Mouse (Mus musculus) embryonic facial prominence, embryonic 15.5 days (tissue): ENCODE measurements around the gene Inpp4b. TPM values are rescaled to one million over a fixed set of nuclear protein-coding genes. Genes with fewer than 3 reads are reported as not detected.

Source experiments
- ATAC-seq: fragments of 200-750 bp; cut with Nextera tagmentation; 2 replicates; pipeline ENCODE4 v1.8.0; 2017; ENCODE audit warnings: low read depth, moderate TSS enrichment; ENCODE audit not compliant: insufficient number of reproducible peaks, low FRiP score, low TSS enrichment
- H3K27ac ChIP-seq: fragments of 300-500 bp; sonication (generic); replicated peaks from 2 replicates; pipeline ENCODE4 v1.5.1; 2015; ENCODE audit warnings: mild to moderate bottlenecking, inconsistent platforms
- H3K27me3 ChIP-seq: fragments of 300-500 bp; sonication (generic); 2 replicates; pipeline ENCODE4 v1.6.1; 2015; ENCODE audit warnings: inconsistent platforms
- H3K36me3 ChIP-seq: fragments of 300-500 bp; sonication (generic); 2 replicates; pipeline ENCODE4 v1.6.1; 2015; ENCODE audit warnings: mild to moderate bottlenecking, inconsistent platforms
- H3K4me1 ChIP-seq: fragments of 300-500 bp; sonication (generic); 2 replicates; pipeline ENCODE4 v1.6.1; 2015; ENCODE audit warnings: inconsistent platforms
- H3K4me2 ChIP-seq: fragments of 300-500 bp; sonication (generic); replicated peaks from 2 replicates; pipeline ENCODE4 v1.6.1; 2015; ENCODE audit warnings: mild to moderate bottlenecking, inconsistent platforms
- H3K4me3 ChIP-seq: fragments of 300-500 bp; sonication (generic); replicated peaks from 2 replicates; pipeline ENCODE4 v1.5.1; 2015; ENCODE audit warnings: mild to moderate bottlenecking, inconsistent platforms
- H3K9ac ChIP-seq: fragments of 300-500 bp; sonication (generic); 2 replicates; pipeline ENCODE4 v1.6.1; 2015; ENCODE audit warnings: inconsistent platforms
- H3K9me3 ChIP-seq: fragments of 300-500 bp; sonication (generic); replicated peaks from 2 replicates; pipeline ENCODE4 v1.6.1; 2016; ENCODE audit warnings: inconsistent platforms
- WGBS: fragments of 180-500 bp; shearing (Covaris S2); methylation state at CpG from one replicate; pipeline ENCODE4 v1.1.7; 2015; 5-methylcytosine and 5-hydroxymethylcytosine counted together
- polyA plus RNA-seq: library from polyadenylated mRNA; unstranded; fragments of >200 nt; fragmentation: Nextera tagmentation; extraction: Ambion mirVana; gene quantifications from 2 replicates; pipeline ENCODE4 v1.2.1, GENCODE M21; 2015

The Inpp4b gene
- polyA plus RNA-seq, 1 experiment from 2014 or later = 19.6 TPM

DNA sequence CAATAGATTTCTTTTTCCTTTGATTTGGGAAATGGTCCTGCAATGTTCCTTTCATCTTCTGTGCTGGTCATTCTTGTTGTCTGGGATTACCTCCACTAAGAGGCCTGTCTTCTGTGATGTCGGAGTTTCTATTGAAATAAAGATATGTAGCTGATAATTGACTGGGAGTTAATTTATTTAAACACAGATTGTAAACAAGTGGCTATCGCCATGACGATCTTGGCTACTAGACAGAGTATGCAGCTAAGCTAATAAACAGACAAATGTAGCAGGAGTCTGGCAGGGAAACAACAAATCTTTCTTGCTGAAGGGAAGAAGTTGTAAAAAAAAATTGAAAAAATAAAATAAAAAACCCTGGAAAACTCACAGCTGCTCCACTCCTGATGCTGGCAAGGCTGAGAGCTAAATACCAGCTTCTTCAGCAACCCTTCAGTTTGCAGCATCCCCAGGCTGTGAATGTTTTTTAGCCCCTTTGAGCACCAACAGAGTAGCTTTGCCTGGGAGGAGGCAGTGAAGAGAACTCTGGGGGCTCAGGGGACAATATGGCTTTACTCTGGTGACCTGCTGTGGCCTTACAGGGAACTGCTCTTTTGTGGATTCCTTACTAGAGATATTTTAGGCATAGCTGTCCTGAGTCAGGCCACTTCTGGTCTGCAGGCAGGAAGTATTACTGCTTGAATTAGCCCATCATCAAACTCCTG, 469.8 kb downstream of the Inpp4b start:
- no peak for ATAC-seq
- Histone ChIP-seq H3K4me2 (no peak overlapping the region), H3K27me3 (no peaks in the 10 kb centered on the region), H3K27ac (no peak overlapping the region), H3K9ac (no peak overlapping the region), H3K4me3 (no peak overlapping the region), H3K9me3 (no peaks in the 10 kb centered on the region), H3K36me3 (no peaks in the 10 kb centered on the region), H3K4me1 (0 out of 2 replicates have a peak, but pooled peaks cover 3% of the 10 kb centered on the region)
- 34% methylated on average over 3 of the region's 3 CpGs for WGBS

DNA sequence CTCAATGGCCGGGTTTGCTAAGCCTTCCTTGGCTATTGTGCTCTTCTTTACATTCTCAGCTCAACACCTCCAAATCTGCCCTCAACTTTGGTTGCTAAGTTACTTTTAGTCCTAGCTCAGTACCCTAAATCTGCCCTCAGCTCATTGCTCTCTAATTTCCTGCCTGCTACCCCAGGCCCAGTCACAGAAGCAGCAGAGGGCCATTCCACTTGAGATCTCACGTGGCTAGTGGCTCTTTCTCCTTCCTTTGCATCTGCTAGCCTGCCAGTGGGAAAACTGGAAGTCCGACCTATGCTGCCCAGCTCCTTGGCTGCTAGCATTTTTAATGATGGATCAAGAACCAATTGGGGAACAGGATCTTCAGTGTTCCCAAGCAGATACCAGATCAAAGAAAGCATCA, 472.4 kb downstream of the Inpp4b start:
- WGBS = 50% methylated on average over 3 of the region's 3 CpGs
- ATAC-seq = no peak
- no peaks in the 10 kb centered on the region for H3K9me3 ChIP-seq
- no peak overlapping the region for H3K27ac ChIP-seq
- H3K9ac ChIP-seq = no peak overlapping the region
- H3K4me3 ChIP-seq = no peak overlapping the region
- H3K4me1 ChIP-seq = 0 out of 2 replicates have a peak, but pooled peaks cover 3% of the 10 kb centered on the region
- no peak overlapping the region for H3K4me2 ChIP-seq
- no peaks in the 10 kb centered on the region for H3K36me3 ChIP-seq
- H3K27me3 ChIP-seq = no peaks in the 10 kb centered on the region

DNA sequence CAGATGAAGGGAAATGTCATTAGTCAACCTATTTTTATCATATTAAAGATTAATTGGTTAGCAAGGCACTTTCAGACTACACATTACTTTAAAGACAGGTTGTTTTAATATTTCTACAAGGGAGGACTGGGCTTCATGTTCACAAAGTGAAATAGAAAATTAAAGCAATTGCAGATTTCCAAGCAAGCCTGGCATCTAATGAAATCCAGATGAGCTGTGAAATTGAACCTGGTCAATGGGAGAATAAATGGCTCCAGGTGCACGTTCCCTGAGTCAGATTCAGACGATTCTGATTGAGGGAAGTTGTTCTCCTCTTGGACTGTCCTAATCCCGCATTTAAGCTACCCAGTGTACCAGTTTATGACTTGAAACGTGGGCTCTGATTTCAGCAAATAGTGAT, 473.2 kb downstream of the Inpp4b start:
- Histone ChIP-seq H3K27me3 (no peaks in the 10 kb centered on the region), H3K9me3 (no peaks in the 10 kb centered on the region), H3K9ac (no peak overlapping the region), H3K4me1 (0 out of 2 replicates have a peak, but pooled peaks cover 3% of the 10 kb centered on the region), H3K4me2 (no peak overlapping the region), H3K27ac (no peak overlapping the region), H3K36me3 (no peaks in the 10 kb centered on the region), H3K4me3 (no peak overlapping the region)
- WGBS = 24% methylated on average over 4 of the region's 4 CpGs
- ATAC-seq = no peak

DNA sequence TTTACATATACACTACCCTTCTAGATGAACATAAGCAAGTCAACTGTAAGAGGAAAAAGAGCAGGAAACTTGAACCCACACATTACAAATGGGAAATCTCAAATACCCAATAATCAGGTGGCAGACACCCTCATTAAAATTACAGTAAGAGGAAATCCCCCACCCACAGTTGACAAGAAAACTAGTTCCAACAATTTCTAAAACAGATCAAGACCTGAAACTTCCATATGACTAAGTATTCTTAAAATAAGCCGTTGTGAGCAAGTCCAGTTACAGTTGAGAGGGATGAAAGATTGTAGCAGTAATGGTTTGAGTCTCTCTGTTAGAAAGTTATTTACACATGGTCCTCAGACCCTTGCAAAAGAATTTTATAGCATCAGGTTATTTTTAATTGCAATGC, 480.8 kb downstream of the Inpp4b start:
- WGBS = 70% methylated on average over 1 of the region's 1 CpGs
- Histone ChIP-seq H3K9ac (no peak overlapping the region), H3K4me3 (no peak overlapping the region), H3K4me1 (no peaks in the 10 kb centered on the region), H3K9me3 (no peaks in the 10 kb centered on the region), H3K27me3 (no peaks in the 10 kb centered on the region), H3K36me3 (no peaks in the 10 kb centered on the region), H3K27ac (no peak overlapping the region), H3K4me2 (no peak overlapping the region)
- no peak for ATAC-seq

DNA sequence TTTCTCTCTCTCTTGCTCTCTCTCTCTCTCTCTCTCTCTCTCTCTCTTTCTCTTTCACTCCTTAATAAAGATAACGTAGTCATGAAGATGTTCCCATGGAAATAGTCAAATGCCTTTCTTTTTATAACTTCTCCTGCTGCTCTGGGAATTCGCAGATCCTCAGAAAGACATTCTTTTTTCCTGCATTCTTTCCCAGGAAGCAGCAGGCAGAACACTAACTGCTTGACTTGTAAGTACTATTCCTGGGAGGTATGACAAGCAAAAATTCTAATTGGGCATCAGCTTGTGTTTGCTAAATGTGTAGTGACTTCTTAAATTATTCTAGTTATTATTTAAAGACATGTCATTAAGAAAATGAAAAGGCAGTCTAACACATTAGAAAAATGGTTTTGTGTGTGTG, 482.6 kb downstream of the Inpp4b start:
- ATAC-seq = no peak
- no peak overlapping the region for H3K27ac ChIP-seq
- H3K4me3 ChIP-seq = no peak overlapping the region
- H3K27me3 ChIP-seq = no peaks in the 10 kb centered on the region
- H3K4me1 ChIP-seq = no peaks in the 10 kb centered on the region
- no peak overlapping the region for H3K4me2 ChIP-seq
- WGBS = 27% methylated on average over 2 of the region's 2 CpGs
- no peak overlapping the region for H3K9ac ChIP-seq
- H3K9me3 ChIP-seq = no peaks in the 10 kb centered on the region
- no peaks in the 10 kb centered on the region for H3K36me3 ChIP-seq

DNA sequence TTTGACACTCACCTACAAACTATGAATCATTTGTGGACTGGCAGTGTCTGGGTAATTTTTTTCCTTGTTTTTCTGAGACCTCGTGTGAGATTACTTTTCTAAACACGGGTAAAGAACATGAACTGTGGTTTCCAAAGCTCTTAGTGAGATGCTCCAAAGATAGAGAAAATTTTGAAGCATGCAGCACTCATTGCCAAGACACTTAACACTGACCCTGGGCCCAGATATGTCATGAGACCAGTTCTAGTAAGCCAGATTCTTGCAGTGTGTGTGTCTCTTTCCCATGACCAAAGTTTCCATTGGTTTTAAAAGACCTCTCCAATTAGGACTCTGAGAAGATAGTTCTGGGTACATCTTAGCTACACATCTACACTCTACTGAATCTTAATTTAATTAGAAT, 484.1 kb downstream of the Inpp4b start:
- no peaks in the 10 kb centered on the region for H3K27me3 ChIP-seq
- no peak overlapping the region for H3K4me2 ChIP-seq
- no peak overlapping the region for H3K4me3 ChIP-seq
- no peaks in the 10 kb centered on the region for H3K36me3 ChIP-seq
- H3K27ac ChIP-seq = no peak overlapping the region
- H3K9me3 ChIP-seq = no peaks in the 10 kb centered on the region
- ATAC-seq = no peak
- H3K4me1 ChIP-seq = no peaks in the 10 kb centered on the region
- H3K9ac ChIP-seq = no peak overlapping the region
- 62% methylated on average over 2 of the region's 2 CpGs for WGBS

DNA sequence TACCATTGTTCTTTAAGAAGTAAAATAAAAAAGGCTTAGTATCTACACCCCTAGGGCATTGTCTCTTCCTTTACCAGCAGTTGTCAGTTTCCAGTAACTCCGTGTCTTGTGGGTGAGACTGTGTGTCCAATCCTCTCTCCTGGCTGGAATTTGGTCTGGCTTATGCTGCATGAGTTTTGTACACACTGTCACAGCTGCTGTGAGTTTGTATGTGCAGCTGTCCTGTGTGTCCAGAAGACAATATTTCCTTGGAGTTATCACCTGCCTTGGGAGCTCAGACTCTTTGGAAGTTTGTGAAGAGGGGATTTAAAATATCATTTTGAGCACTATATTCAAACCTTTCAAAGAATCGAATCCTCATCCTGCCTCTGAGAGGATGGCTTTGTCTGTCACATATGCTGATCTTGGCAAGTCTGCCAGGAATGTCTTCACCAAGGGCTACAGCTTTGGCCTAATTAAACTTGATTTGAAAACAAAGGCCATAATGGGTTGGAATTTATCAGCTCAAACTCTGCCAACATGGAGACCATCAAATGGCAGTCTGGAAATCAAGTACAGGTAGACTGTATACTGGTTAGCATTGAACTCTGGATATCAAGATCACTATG, 485.1 kb downstream of the Inpp4b start:
- no peak overlapping the region for H3K4me2 ChIP-seq
- no peak overlapping the region for H3K4me3 ChIP-seq
- no peak overlapping the region for H3K27ac ChIP-seq
- ATAC-seq = no peak
- WGBS = 64% methylated on average over 2 of the region's 2 CpGs
- no peak overlapping the region for H3K9ac ChIP-seq
- H3K27me3 ChIP-seq = no peaks in the 10 kb centered on the region
- no peaks in the 10 kb centered on the region for H3K9me3 ChIP-seq
- no peaks in the 10 kb centered on the region for H3K4me1 ChIP-seq
- H3K36me3 ChIP-seq = no peaks in the 10 kb centered on the region

DNA sequence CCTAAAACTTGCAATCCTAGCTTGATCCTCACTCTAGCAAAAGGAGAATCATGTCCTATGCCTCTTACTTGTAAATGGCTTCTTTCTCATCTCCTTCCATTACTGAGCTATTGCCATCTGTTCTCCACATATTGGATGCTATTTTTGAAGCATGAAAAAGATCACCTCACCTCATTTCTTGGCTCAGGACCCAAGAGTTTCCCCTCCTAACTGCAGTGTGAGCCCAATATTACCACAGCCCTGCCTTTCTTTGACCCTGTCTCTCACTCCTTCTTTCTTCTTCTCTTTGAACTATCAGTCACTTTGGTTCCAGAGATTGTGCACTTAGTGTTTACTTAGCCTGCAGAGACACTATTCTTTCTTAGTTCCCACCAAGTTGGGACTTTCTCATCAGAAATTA, 489.1 kb downstream of the Inpp4b start:
- Histone ChIP-seq H3K36me3 (no peaks in the 10 kb centered on the region), H3K27me3 (no peaks in the 10 kb centered on the region), H3K4me2 (no peak overlapping the region), H3K4me3 (no peak overlapping the region), H3K9ac (no peak overlapping the region), H3K9me3 (no peaks in the 10 kb centered on the region), H3K27ac (no peak overlapping the region), H3K4me1 (no peaks in the 10 kb centered on the region)
- no peak for ATAC-seq

DNA sequence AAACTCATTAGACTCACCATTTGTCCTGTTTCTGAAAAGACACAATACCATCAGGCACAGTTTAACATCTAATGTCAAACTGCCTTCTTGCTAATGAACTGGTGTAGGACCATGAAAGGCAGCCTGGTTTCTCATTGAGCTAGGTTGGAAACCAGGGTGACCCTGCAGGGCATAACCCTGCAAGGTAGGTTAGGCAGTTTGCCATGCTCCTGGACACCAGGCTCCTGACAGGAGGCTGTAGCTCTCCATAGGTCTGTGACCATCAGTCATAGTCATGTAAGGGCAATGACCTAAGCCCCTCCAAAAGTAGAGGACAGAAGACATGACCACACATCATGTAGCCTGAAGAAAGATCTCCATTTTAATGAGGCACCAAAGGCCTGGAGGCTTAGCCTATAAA, 491.5 kb downstream of the Inpp4b start:
- H3K4me3 ChIP-seq = no peak overlapping the region
- H3K9me3 ChIP-seq = no peaks in the 10 kb centered on the region
- no peak overlapping the region for H3K4me2 ChIP-seq
- H3K27ac ChIP-seq = no peak overlapping the region
- H3K9ac ChIP-seq = no peak overlapping the region
- no peak for ATAC-seq
- H3K4me1 ChIP-seq = no peaks in the 10 kb centered on the region
- H3K27me3 ChIP-seq = no peaks in the 10 kb centered on the region
- no peaks in the 10 kb centered on the region for H3K36me3 ChIP-seq

DNA sequence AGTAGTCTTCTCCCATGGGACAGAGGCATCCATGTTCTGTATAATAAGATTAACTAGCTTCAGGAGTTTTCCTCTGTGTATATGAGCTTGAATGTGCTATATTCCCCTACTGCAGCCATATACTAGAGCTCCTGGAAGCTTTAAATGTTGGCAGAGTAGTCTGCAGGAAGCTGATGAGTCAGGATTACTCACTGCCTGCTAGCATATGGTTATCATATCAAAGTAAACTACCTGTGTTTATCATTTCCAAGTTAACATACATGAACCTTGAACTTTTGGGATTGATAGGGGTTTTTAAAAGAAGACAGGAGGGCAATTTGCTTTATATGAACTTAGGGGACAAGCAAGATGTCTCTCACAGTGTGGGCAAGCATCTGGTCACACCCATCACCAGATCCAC, 498.2 kb downstream of the Inpp4b start:
- Histone ChIP-seq H3K9me3 (no peaks in the 10 kb centered on the region), H3K4me1 (no peaks in the 10 kb centered on the region), H3K36me3 (no peaks in the 10 kb centered on the region), H3K4me3 (no peak overlapping the region), H3K27ac (no peak overlapping the region), H3K9ac (no peak overlapping the region), H3K4me2 (no peak overlapping the region), H3K27me3 (no peaks in the 10 kb centered on the region)
- ATAC-seq = no peak

DNA sequence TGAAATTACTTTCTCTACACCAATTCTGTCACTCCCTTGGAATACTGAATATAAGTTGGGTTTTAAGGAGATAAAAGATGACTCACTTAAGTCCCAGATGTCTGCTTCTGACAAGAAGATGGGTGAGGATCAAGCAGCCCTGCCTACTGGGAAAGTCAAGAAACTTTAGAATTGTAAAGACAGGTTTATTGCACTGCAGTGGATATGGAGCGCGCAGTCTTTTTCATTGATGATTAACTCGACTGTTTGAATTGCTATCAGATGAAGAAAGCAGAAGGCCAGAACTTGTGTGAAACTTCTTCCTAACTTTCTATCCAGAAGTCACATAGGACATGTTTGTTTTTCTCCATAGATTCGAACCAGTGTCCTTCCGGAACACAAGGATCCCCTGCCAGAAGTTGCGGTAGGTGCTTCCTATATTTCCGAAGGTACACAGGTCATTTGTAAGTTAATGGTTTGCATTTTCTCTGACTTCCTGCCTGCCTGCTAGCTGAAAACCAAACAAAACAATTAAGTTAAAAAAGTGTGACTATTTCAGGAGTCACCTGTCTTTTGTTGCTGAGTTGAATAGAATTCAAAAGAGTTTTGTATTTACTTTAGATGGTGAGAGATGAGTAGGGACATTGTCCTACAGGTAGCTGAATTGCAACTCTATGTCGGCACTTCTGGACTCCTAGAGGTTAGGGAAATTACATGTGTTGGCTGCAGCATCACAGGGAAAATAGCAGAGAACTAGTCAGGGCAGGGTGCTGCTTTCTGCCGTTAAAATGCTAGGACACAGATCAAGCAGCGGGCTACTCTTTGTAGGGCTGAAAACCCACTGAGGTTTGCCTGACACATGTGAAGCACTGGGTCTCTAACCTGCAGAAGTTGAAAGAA, 502.0 kb downstream of the Inpp4b start:
- ATAC-seq = no peak
- H3K27ac ChIP-seq = no peak overlapping the region

More for the DNA sequence above, 502.0 kb downstream of the Inpp4b start:
- no peaks in the 10 kb centered on the region for H3K4me1 ChIP-seq
- no peak overlapping the region for H3K9ac ChIP-seq
- H3K9me3 ChIP-seq = no peaks in the 10 kb centered on the region
- no peak overlapping the region for H3K4me2 ChIP-seq
- no peaks in the 10 kb centered on the region for H3K27me3 ChIP-seq
- 83% methylated on average over 10 of the region's 10 CpGs for WGBS
- no peak overlapping the region for H3K4me3 ChIP-seq
- H3K36me3 ChIP-seq = no peaks in the 10 kb centered on the region
